Mouse (Mus musculus): Measurements from ENCODE around the gene C3. TPM values are rescaled to one million over a fixed set of nuclear protein-coding genes. Genes with fewer than 3 reads are reported as not detected.

C3 gene
- 0.34 and 1.1 TPM in 2 replicates for polyA plus RNA-seq (2015; fragmentation: Nextera tagmentation; extraction: Ambion mirVana)

GRCm38 (mm10) chr17:57228014-57228413 is at the start of gene C3:
Gene C3 (minus strand): TSS chr17:57228136.
- H3K4me1 ChIP-seq (replicated peaks), result 0 out of 2 replicates have a peak, but pooled peaks cover under 1% of the 10 kb centered on the region
- 79% methylated on average over 3 of the region's 3 CpGs for WGBS
- no peaks in the 10 kb centered on the region for H3K27me3 ChIP-seq
- H3K27ac ChIP-seq, result no peak within 1 kb of the TSS
- H3K9ac ChIP-seq (replicated peaks), result no peak within 1 kb of the TSS
- no peak within 1 kb of the TSS for H3K4me2 ChIP-seq (replicated peaks)
- H3K36me3 ChIP-seq, result no peaks in the 10 kb centered on the region
- ATAC-seq, result no peak
- no peak within 1 kb of the TSS for H3K4me3 ChIP-seq (replicated peaks)
- H3K9me3 ChIP-seq, result no peaks in the 10 kb centered on the region

DNA sequence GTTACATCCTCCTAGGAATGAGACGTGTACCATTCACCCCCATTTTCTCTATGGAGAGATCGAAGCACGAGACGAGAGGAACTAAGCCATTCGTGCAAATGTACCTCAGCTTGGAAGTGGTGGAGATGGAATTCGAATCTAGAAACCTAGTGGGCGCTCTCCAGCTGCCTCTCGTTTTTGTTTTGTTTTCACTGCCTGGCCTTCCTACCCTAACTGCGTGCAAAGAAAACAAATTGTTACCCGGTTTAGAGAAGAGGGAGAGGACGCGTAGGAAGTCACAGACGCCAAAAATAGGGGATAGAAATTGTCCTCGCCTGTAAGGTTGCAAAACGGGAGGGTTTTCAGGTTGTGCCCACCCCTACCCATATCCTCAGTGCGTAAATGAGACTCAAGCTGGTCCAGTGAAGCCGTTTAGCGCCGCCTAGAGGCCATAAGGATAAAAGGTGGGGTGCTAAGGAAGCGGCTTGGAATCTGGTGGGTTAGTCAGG is 48.7 kb upstream of the C3 start:
- H3K27ac ChIP-seq, result no peak overlapping the region

GRCm38 (mm10) chr17:57275997-57276351 is 48.0 kb upstream of the C3 start:
- 4% methylated on average over 13 of the region's 13 CpGs for WGBS
- H3K4me2 ChIP-seq (replicated peaks), result peak overlapping the region; percentile 64
- ATAC-seq, result peak; percentile 27
- H3K9me3 ChIP-seq, result no peaks in the 10 kb centered on the region
- peak overlapping the region; percentile 34; the same call in 1 of the 2 replicates for H3K9ac ChIP-seq (replicated peaks)
- no peak overlapping the region for H3K27ac ChIP-seq
- peaks cover 58% of the 10 kb centered on the region for H3K27me3 ChIP-seq
- H3K4me3 ChIP-seq (replicated peaks), result peak overlapping the region; percentile 42
- no peaks in the 10 kb centered on the region for H3K36me3 ChIP-seq
- peaks cover 24% of the 10 kb centered on the region for H3K4me1 ChIP-seq (replicated peaks)

More for the DNA sequence above, 48.7 kb upstream of the C3 start:
- Histone ChIP-seq H3K27me3 (peaks cover 57% of the 10 kb centered on the region), H3K9me3 (no peaks in the 10 kb centered on the region), H3K4me2 (replicated peaks) (peak overlapping the region; percentile 64), H3K4me3 (replicated peaks) (peak overlapping the region; percentile 42), H3K4me1 (replicated peaks) (peaks cover 24% of the 10 kb centered on the region), H3K36me3 (no peaks in the 10 kb centered on the region), H3K9ac (replicated peaks) (peak overlapping the region; percentile 34; the same call in 1 of the 2 replicates)
- ATAC-seq, result peak; percentile 74
- WGBS, result under 1% methylated on average over 20 of the region's 20 CpGs

DNA sequence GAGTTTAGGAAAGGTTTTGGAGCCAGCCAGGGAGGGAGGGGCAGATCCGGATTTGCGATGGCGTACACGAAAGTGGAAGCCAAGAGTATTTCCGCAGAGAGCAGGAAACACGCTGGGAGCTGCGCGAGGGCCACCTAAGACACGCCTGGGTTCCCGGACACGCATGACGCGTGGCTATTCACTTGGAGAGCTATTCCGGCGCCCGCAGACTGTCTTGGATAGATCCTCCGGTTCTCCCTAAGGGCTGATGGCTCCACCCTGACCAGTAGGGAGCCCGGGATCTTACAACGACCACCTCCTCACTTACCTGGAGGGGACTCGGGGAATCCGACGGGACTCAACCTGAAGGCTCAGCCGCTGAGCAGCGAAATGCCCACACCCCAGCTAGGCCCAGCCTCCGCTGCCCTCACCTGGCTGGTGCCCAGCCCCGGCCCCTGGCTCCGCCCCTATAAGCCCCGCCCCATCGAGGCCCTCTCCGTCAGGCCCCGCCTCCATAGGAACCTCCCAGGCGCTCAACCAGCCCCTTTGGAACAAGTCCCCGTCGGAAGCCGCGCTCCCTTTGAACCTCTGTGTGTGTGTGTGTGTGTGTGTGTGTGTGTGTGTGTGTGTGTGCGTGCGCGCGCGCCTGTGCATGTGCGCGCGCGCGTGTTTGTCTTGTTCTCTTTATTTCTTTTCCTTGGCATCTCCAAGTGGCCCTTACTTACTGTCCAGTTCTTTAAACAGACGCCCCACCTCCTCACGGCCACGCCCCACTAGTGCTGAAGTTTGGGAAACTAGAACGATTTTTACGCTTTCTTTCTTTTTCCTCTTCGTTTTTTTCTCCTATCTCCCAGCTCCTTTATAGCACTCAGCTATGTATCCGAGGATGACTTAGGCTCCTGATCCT is 47.4 kb upstream of the C3 start:
- peak overlapping the region; percentile 11; the same call in 1 of the 2 replicates for H3K9ac ChIP-seq (replicated peaks)
- no peaks in the 10 kb centered on the region for H3K9me3 ChIP-seq
- peaks cover 55% of the 10 kb centered on the region for H3K27me3 ChIP-seq
- peak; percentile 67 for ATAC-seq
- H3K27ac ChIP-seq, result no peak overlapping the region
- H3K4me2 ChIP-seq (replicated peaks), result peak overlapping the region; percentile 64
- no peaks in the 10 kb centered on the region for H3K36me3 ChIP-seq
- peaks cover 24% of the 10 kb centered on the region for H3K4me1 ChIP-seq (replicated peaks)
- under 1% methylated on average over 53 of the region's 53 CpGs for WGBS
- peak overlapping the region; percentile 42 for H3K4me3 ChIP-seq (replicated peaks)

- peaks cover 24% of the 10 kb centered on the region for H3K4me1 ChIP-seq (replicated peaks)
- H3K27ac ChIP-seq, result no peak overlapping the region
- ATAC-seq, result no peak
- 5% methylated on average over 15 of the region's 15 CpGs for WGBS
- no peaks in the 10 kb centered on the region for H3K9me3 ChIP-seq
- H3K4me2 ChIP-seq (replicated peaks), result peak overlapping the region; percentile 64
- peak overlapping the region; percentile 42 for H3K4me3 ChIP-seq (replicated peaks)
- H3K27me3 ChIP-seq, result peaks cover 55% of the 10 kb centered on the region
- no peak overlapping the region; the same call in 1 of the 2 replicates for H3K9ac ChIP-seq (replicated peaks)
- H3K36me3 ChIP-seq, result no peaks in the 10 kb centered on the region
Observed at GRCm38 (mm10) chr17:57274686-57275085, 46.8 kb upstream of the C3 start.

DNA sequence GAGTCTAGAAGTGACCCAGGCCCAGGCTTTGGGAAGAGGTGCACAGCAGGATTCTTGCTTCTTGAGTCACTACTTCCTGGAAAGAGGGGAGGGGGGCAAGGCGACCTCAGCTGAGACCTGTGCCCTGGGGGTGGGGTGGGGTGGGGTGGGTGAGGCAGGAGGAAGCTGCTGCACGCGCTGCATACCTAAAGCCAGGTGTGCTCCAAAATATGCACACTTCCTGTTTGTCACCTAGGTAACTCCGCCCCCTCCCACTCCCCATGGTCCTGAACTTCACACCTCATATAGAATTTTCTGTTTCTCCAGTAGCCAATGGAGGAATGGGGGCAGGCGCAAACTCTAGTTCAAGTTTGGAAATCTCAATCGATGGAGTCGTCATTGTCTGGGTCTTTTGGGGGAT is 45.9 kb upstream of the C3 start:
- Histone ChIP-seq H3K4me1 (replicated peaks) (peaks cover 24% of the 10 kb centered on the region), H3K9me3 (no peaks in the 10 kb centered on the region), H3K36me3 (no peaks in the 10 kb centered on the region), H3K27me3 (peaks cover 53% of the 10 kb centered on the region), H3K4me3 (replicated peaks) (no peak overlapping the region), H3K27ac (no peak overlapping the region), H3K4me2 (replicated peaks) (no peak overlapping the region), H3K9ac (replicated peaks) (no peak overlapping the region)
- ATAC-seq, result no peak
- 44% methylated on average over 7 of the region's 7 CpGs for WGBS

- H3K36me3 ChIP-seq, result no peaks in the 10 kb centered on the region
- no peak for ATAC-seq
- no peaks in the 10 kb centered on the region for H3K9me3 ChIP-seq
- no peak overlapping the region for H3K27ac ChIP-seq
- no peak overlapping the region for H3K4me3 ChIP-seq (replicated peaks)
- 68% methylated on average over 9 of the region's 9 CpGs for WGBS
- H3K9ac ChIP-seq (replicated peaks), result no peak overlapping the region
- H3K27me3 ChIP-seq, result peaks cover 45% of the 10 kb centered on the region
- peaks cover 17% of the 10 kb centered on the region for H3K4me1 ChIP-seq (replicated peaks)
- no peak overlapping the region for H3K4me2 ChIP-seq (replicated peaks)
Observed at GRCm38 (mm10) chr17:57271301-57271700, 43.4 kb upstream of the C3 start.

- no peak overlapping the region for H3K9ac ChIP-seq (replicated peaks)
- H3K4me1 ChIP-seq (replicated peaks), result no peaks in the 10 kb centered on the region
- no peak overlapping the region for H3K4me3 ChIP-seq (replicated peaks)
- no peak overlapping the region for H3K27ac ChIP-seq
- no peak overlapping the region for H3K4me2 ChIP-seq (replicated peaks)
- H3K9me3 ChIP-seq, result no peaks in the 10 kb centered on the region
- peaks cover 14% of the 10 kb centered on the region for H3K36me3 ChIP-seq
- no peak for ATAC-seq
- peaks cover 9% of the 10 kb centered on the region for H3K27me3 ChIP-seq
- 88% methylated on average over 6 of the region's 6 CpGs for WGBS
Observed at GRCm38 (mm10) chr17:57267556-57268126, 39.7 kb upstream of the C3 start.

DNA sequence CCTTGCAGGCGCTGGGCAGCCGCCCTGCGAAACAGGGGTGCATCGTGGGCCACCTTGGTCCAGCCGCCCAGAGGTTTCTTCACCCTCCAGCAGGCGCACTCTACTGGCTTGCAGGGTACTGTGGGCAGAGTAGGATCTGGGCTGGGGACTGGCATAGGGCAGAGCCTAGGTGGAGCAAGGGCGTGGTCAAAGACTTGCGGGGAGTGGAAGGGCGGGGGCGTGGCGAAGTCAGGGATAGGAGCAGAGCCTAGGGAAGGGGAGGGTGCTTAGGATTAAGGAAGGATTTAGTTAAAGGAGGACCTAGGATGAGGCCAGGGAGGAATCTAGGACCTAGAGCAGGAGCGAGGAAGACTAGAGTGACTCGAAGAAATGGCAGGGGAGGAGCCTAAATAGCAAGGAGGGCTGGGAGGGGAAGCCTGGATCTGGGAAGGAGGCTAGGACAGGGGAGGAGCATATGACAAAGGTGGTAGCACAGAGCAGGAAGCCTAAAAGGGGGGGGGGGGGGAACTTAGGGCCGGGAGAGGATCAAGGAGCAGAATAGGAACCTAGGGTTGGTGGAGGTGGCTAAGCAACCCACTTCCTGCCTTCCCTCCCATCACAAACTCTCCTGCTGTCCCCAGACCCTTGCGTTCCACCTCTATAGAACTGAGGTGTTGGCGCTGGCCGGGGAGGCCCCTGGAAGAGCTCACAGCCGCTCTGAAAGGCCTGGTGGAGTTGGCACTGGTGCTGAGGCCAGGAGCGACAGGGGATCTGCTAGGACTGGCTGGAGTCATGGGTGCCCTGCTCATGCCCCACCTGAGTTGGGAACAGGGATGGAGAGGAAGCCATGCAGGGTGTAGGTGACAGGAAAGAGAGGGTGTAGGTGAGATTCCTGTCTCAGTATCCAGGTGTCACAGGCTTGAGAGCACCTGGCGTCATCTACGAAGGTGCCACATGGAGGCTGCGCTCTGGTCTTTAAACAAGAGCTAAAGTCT is 37.3 kb upstream of the C3 start:
- peak; percentile 18; the same call in 1 of the 2 replicates for ATAC-seq
- no peak overlapping the region for H3K9ac ChIP-seq (replicated peaks)
- H3K4me1 ChIP-seq (replicated peaks), result no peaks in the 10 kb centered on the region
- no peaks in the 10 kb centered on the region for H3K9me3 ChIP-seq
- H3K36me3 ChIP-seq, result peaks cover 31% of the 10 kb centered on the region
- no peak overlapping the region for H3K4me2 ChIP-seq (replicated peaks)
- H3K27ac ChIP-seq, result no peak overlapping the region
- no peaks in the 10 kb centered on the region for H3K27me3 ChIP-seq
- H3K4me3 ChIP-seq (replicated peaks), result no peak overlapping the region
- WGBS, result 29% methylated on average over 21 of the region's 22 CpGs

GRCm38 (mm10) chr17:57264164-57264563 is 36.2 kb upstream of the C3 start:
- H3K9ac ChIP-seq (replicated peaks), result no peak overlapping the region
- ATAC-seq, result no peak
- H3K4me2 ChIP-seq (replicated peaks), result no peak overlapping the region
- no peak overlapping the region for H3K27ac ChIP-seq
- H3K4me3 ChIP-seq (replicated peaks), result no peak overlapping the region
- H3K36me3 ChIP-seq, result peaks cover 31% of the 10 kb centered on the region
- no peaks in the 10 kb centered on the region for H3K27me3 ChIP-seq
- H3K4me1 ChIP-seq (replicated peaks), result no peaks in the 10 kb centered on the region
- WGBS, result 93% methylated on average over 2 of the region's 2 CpGs
- H3K9me3 ChIP-seq, result no peaks in the 10 kb centered on the region

DNA sequence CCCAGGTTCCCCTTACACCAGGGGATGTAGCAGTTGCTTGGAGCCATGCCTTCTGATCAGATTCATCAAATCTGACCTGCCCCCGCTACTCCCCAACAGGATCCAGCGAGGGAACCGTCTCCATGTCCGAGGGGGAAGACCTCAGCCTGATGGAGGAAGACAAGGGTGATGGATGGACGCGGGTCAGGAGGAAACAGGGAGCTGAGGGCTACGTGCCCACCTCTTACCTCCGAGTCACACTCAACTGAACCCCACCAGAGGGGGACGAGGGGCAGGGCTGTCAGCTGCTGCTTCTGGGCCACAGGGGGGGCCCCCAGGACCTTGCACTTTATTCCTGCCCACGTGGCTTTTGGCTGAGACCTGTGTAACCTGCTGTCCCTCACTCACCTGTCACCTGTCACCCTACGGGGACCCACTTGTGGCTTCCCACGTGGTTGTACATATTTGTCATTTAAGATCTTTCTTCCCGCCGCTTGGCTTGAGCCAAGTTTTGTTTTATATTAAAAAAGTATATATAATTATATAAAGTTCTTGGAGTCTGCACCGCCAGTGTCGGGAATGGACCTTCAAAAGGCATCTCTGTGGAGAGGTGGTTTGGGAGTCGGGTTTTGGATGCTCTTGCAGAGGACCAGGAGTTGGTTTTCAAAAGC is 35.1 kb upstream of the C3 start:
- Histone ChIP-seq H3K27ac (no peak overlapping the region), H3K36me3 (peaks cover 42% of the 10 kb centered on the region), H3K9ac (replicated peaks) (no peak overlapping the region), H3K4me3 (replicated peaks) (no peak overlapping the region), H3K4me2 (replicated peaks) (no peak overlapping the region), H3K9me3 (no peaks in the 10 kb centered on the region), H3K4me1 (replicated peaks) (no peaks in the 10 kb centered on the region), H3K27me3 (no peaks in the 10 kb centered on the region)
- no peak for ATAC-seq
- WGBS, result 92% methylated on average over 17 of the region's 17 CpGs

Measured in midbrain, embryonic 13.5 days (tissue).